Mouse (Mus musculus) brain, embryonic 14.5 days (tissue): Measurements from ENCODE around the gene Grin2a. TPM values are rescaled to one million over a fixed set of nuclear protein-coding genes. Genes with fewer than 3 reads are reported as not detected.

Experiments used
- DNase-seq: peaks from one replicate; pipeline ENCODE4 v3.0.0-alpha.2; 2011; ENCODE audit warnings: low read depth
- CTCF ChIP-seq: fragments of 200-500 bp; IDR thresholded peaks from 2 replicates; pipeline ENCODE4 v1.5.1; 2012; ENCODE audit warnings: inconsistent platforms, mild to moderate bottlenecking, moderate library complexity, borderline replicate concordance; ENCODE audit not compliant: insufficient read depth, insufficient read length; ENCODE audit errors: extremely low read depth
- POLR2A ChIP-seq: fragments of 200-500 bp; IDR thresholded peaks from 2 replicates; pipeline ENCODE4 v1.6.1; 2012; ENCODE audit warnings: mild to moderate bottlenecking, inconsistent platforms, borderline replicate concordance; ENCODE audit not compliant: poor library complexity, insufficient read depth, insufficient read length, severe bottlenecking; ENCODE audit errors: extremely low read depth
- polyA plus RNA-seq: library from polyadenylated mRNA; depleted of rRNA; stranded (reverse); fragments of >200 nt; gene quantifications from 2 replicates; pipeline ENCODE4 v1.2.3, GENCODE M21; 2012

Gene Grin2a
- polyA plus RNA-seq, 1 experiment = 2.1 TPM

- TF ChIP-seq CTCF = peak; percentile 18; the same call in 1 of the 2 replicates
- TF ChIP-seq POLR2A = no peak
- no peak for DNase-seq
Measured at GRCm38 (mm10) chr16:9997931-9998330, 2.6 kb upstream of the Grin2a start.

DNA sequence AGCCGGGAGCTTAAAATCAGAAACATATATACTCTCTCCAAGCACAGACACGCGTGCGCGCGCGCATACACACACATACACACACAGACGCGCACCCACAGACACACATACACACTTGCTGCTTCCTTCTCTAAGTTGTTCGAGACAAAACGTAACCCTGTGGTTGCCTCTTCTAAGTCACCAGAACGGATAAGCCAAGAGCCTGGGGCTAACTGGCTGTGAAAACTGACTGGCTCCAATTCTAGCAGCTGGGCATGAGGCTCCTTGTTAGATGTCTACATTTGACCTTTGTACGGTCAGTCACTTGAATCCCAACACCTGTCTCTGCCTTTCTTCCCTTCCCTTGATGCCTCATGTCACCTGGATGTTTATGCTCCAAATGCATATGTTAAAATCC is 452 bp upstream of the Grin2a start:
- TF ChIP-seq CTCF (no peak), POLR2A (no peak)
- no peak for DNase-seq

GRCm38 (mm10) chr16:9994041-9994950 is 1.1 kb downstream of the Grin2a start:
- no peak for DNase-seq
- TF ChIP-seq CTCF (no peak), POLR2A (no peak)

DNA sequence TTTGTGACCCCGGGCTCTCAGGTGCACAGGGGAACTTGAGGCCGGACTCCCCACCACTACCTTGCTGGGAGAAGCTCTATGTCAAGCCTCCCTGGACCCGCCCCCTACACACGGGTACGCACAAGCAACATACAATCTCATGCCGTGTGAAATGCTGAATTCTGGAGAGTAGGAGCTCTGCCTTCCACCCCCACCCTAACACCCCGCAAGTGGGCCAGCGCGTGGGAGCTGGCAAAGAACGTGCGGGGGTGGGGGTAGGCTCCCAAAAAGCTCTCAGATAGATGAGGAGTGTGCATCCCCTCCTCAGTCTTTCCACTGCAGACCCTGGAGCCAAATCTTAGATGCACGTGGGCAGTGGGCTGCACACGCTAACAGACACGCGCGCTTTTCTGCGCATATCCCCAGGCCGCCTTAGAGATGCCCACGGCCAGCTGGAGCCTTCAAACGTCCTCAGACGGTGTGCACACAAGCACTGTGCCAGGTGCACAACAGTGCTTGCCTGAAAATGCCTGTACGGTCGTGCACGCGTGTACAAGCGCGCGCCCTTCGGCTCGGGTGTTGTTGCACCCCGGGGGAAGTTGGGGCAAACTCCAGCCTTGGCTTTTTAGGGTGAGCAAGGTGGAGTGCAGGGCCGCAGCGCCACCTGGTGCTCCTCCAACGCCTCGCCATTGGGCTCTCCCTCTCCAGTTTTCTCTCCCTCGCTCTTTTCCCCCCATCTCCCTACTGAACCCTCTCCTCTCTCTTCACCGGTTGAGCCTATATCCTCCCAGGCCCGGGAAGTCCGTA is 1.9 kb downstream of the Grin2a start:
- TF ChIP-seq CTCF (peak; percentile 95), POLR2A (no peak)
- peak; percentile 84 for DNase-seq

- no peak for DNase-seq
- no peak for TF ChIP-seq POLR2A
- no peak for TF ChIP-seq CTCF
Measured at GRCm38 (mm10) chr16:9992773-9993221, 2.6 kb downstream of the Grin2a start.

DNA sequence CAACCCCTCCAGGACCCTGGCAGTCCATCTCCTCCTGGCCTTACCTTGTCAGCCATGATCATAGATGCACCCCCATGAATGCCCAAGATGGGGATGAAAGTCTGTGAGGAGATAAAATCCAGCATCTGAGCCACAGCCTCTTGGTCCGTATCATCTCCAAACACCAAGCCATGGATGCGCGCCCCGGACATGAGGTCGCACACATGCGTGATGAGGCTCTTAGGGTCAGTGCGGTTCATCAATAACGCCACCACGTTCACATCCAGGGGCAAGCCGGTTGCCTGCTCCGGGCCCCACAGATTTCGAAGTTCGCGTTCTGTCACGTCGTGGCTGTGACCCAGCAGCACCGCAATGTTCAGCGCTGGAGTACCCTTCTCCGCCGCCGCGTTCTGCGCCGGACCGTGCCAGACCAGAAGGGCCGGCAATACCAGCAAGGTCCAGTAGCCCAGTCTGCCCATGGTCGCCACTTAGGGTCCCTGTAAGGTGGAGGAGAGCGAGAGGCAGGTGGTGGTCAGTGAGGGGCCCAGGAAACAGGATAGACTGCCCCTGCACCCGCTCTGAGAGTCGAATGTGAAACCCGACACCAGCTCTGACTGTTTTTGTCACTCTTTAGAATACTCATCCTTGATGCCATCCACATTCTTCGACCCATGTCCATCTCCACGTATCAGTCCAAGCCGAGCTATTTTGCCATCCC is 3.1 kb downstream of the Grin2a start:
- TF ChIP-seq CTCF (no peak), POLR2A (no peak)
- no peak for DNase-seq

GRCm38 (mm10) chr16:9985041-9985440 is 10.3 kb downstream of the Grin2a start:
- TF ChIP-seq POLR2A = no peak
- TF ChIP-seq CTCF = no peak
- DNase-seq = no peak

- DNase-seq = no peak
- TF ChIP-seq POLR2A (no peak), CTCF (no peak)
Measured at GRCm38 (mm10) chr16:9980641-9981040, 14.7 kb downstream of the Grin2a start.

DNA sequence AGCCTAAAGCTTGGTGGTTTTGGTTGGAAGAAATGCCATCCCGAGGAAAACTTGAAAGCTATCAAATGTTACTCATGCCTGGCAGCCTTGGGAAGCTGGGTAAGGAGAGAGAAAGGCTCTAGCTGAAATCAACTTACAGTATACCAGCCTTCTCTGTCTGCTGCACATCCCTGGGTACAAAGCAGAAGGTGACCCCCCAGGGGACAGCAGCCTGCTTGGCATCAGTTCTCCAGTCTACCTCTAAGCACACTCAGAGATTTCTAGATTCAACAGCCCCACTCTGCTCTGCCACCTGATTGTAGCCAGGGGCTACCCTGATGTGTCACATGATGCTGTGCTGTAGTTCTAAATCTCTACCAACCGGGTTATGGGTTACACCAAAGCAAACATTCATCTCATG is 17.2 kb downstream of the Grin2a start:
- DNase-seq = no peak
- TF ChIP-seq POLR2A (no peak), CTCF (no peak)

GRCm38 (mm10) chr16:9972705-9973104 is 22.7 kb downstream of the Grin2a start:
- TF ChIP-seq POLR2A = no peak
- TF ChIP-seq CTCF = no peak
- no peak for DNase-seq

DNA sequence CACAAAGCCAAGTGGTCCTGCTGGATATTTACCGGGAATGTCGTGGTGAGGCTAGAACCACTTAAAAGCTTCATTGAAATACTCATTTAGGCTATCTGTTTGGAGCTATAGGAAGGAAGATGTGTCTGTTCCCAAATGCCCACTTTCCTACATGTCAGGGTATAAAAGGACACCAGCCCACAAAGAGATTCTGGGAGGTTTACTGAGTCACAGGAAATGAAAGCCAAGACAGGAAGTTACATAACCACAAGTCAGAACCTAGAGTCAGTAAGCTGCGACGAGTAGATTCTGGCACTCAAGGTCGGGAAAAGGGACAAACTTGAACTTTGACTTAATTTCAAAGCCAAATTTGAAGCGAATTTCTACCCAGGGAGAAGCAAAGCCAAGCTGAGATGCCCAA is 30.9 kb downstream of the Grin2a start:
- no peak for DNase-seq
- TF ChIP-seq CTCF (no peak), POLR2A (no peak)

DNA sequence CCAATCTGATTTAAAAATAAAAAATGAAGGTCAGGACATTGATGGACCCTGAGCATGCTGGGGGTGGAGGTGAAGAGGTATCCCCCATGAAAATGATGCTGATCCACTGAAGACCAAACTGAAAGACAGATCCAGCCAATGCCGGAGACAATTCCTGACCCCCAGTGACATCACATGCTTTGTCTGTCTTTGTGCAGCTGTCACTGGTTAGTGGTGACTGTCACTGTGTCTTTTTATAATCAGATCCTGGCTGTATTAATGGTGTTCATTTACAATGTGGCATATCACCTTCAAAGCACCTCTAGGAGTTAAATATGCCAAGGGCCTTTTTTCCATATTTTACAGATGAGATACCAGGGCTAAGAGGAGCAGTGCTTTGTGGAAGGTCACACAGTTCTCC is 32.9 kb downstream of the Grin2a start:
- no peak for TF ChIP-seq POLR2A
- no peak for DNase-seq

DNA sequence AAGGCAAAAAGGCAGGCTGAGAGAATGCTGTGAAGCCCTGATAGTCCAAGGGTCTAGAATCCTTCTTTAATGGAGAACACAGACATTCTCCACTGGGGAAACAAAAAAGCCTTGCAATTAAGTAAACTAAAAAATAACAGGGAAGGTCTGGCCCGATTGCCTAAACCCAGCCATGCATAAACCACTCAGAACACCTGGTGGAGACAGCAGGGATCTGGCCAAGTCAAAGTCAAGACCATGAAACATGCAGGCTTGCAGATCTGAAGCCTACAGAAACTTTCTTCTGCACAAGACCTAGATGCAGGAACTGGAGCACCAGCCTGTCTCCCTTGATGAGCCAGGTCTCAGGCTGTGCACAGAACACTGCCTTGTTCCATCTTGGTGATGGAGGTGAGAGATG is 36.0 kb downstream of the Grin2a start:
- TF ChIP-seq POLR2A (no peak), CTCF (no peak)
- DNase-seq = no peak
